Mouse (Mus musculus): ENCODE measurements around the gene Ppp1r15a. TPM values are rescaled to one million over a fixed set of nuclear protein-coding genes. Genes with fewer than 3 reads are reported as not detected.
A peak's percentile ranks its signal among the peaks of the same experiment; 100 is the strongest.
"Not testable (repeated sequence)": the region's sequence is repeated elsewhere in the genome, so short reads cannot be mapped to it uniquely, and the experiment has no call there.

Gene Ppp1r15a
- total RNA-seq, 1 experiment from 2014 or later = 291 TPM

- ATAC-seq (replicated peaks in 1 of 2; ENCODE audit: insufficient read depth in 1 of 2, low FRiP score in 2 of 2, low TSS enrichment in 1 of 2, low read depth in 1 of 2, poor library complexity in 2 of 2, severe bottlenecking in 2 of 2) = peak; percentile 80 to 81
Observed at GRCm38 (mm10) chr7:45555787-45556186, 29.7 kb upstream of the Ppp1r15a start.

GRCm38 (mm10) chr7:45554744-45555143 is 28.7 kb upstream of the Ppp1r15a start, which contains the start of gene Hsd17b14:
Gene Hsd17b14, plus strand, starts transcription at chr7:45554893.
- no peak for ATAC-seq (replicated peaks in 1 of 2; ENCODE audit: insufficient read depth in 1 of 2, low FRiP score in 2 of 2, low TSS enrichment in 1 of 2, low read depth in 1 of 2, poor library complexity in 2 of 2, severe bottlenecking in 2 of 2)

GRCm38 (mm10) chr7:45553990-45554389 is 27.9 kb upstream of the Ppp1r15a start:
- ATAC-seq (replicated peaks in 1 of 2; ENCODE audit: insufficient read depth in 1 of 2, low FRiP score in 2 of 2, low TSS enrichment in 1 of 2, low read depth in 1 of 2, poor library complexity in 2 of 2, severe bottlenecking in 2 of 2) = no peak

GRCm38 (mm10) chr7:45553519-45553918 is 27.5 kb upstream of the Ppp1r15a start:
- no peak for ATAC-seq (replicated peaks in 1 of 2; ENCODE audit: insufficient read depth in 1 of 2, low FRiP score in 2 of 2, low TSS enrichment in 1 of 2, low read depth in 1 of 2, poor library complexity in 2 of 2, severe bottlenecking in 2 of 2)

- no peak for ATAC-seq (replicated peaks in 1 of 2; ENCODE audit: insufficient read depth in 1 of 2, low FRiP score in 2 of 2, low TSS enrichment in 1 of 2, low read depth in 1 of 2, poor library complexity in 2 of 2, severe bottlenecking in 2 of 2)
Observed at GRCm38 (mm10) chr7:45551512-45551883, 25.4 kb upstream of the Ppp1r15a start.

DNA sequence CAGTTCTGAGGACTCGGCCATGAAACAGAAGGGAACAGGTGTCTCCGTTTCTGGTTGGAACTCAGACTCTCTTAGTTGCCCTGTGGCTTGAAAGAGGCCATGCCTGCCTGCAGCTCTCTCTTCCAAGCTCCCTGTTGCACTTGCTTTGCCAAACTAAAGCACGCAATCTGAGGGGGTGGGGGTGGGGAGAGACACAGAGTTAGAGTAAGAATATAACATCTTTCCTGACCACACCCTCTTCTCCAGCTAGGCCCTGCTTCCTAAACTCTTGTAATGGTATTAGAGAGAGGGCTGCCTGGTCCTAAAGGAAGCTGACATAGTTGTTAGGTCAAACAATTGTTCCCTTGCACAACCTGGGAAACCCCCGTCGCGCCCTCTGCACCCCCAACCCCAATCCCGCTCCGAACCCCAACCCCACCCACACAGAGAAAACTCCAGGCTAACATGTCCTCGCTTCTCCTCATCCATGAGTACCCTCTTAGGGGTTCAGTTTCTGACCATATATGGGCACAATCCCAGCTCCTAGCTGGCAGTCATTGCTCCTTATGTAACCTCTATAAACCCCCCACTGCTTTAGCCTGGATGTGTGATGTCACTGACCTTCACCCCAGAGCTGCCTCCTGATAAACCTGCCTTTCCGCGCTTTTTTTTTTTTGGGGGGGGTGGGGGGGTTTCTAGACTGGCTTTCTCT is 24.9 kb upstream of the Ppp1r15a start:
- no peak for ATAC-seq (replicated peaks in 1 of 2; ENCODE audit: insufficient read depth in 1 of 2, low FRiP score in 2 of 2, low TSS enrichment in 1 of 2, low read depth in 1 of 2, poor library complexity in 2 of 2, severe bottlenecking in 2 of 2)

DNA sequence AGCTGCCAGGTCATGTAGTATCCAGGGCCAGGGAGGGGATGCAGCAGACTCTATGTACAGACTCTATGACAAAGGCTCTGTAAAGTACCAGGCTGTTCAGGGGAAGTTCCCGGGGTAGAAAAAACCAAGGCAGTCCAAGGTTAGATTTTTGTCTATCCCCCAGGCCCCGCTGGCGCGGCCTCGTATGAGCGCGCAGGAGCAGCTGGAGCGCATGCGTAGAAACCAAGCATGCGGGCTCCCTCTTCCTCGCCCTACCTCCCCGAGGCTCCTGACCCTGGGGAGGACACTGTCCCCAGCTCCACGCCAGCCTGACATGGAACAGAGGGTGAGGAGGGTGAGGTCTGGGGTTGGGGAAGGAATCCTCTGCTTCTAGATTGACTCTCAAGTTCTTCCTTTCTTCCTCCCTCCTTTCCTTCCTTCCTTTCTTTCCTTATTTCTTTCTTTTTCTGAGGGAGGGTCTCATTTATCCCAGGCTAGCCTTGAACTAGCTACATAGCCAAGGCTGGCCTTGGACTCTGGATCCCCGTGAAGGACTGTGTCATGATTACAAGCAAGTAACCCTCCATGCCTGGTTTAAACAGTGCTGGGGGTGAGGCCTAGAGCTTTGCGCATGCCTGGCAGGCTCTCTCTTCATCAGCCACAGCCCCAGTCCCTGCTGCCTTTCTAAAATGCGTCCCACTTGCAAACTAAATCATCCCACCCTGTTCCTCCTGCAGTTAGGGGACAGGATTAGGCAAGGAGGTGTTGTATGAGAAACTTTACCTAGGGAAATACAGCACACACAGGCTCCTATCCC is 23.8 kb upstream of the Ppp1r15a start:
- ATAC-seq (replicated peaks in 1 of 2; ENCODE audit: insufficient read depth in 1 of 2, low FRiP score in 2 of 2, low TSS enrichment in 1 of 2, low read depth in 1 of 2, poor library complexity in 2 of 2, severe bottlenecking in 2 of 2) = no peak

- no peak for ATAC-seq (replicated peaks in 1 of 2; ENCODE audit: insufficient read depth in 1 of 2, low FRiP score in 2 of 2, low TSS enrichment in 1 of 2, low read depth in 1 of 2, poor library complexity in 2 of 2, severe bottlenecking in 2 of 2)
Observed at GRCm38 (mm10) chr7:45544525-45544924, 18.5 kb upstream of the Ppp1r15a start.

DNA sequence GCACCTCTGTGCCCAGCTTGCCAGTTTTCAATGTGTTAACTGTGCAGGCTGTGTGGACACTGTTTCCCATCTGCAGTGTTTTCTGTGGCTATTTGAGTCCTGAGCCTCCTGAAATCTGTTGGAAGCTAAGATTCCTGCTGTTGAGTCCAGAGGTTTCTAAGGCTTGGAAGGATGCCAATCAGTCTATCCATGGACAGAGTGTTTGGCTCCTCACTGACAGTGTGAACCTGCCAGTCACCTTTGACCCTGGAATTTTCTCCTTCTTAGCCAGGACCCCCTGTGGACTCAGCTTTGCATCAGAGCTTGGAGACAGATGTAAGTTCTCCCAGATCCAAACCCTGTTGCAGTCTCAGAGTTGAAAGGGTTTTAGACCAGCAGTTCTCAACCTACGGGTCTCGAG is 14.1 kb upstream of the Ppp1r15a start:
- no peak for ATAC-seq (replicated peaks in 1 of 2; ENCODE audit: insufficient read depth in 1 of 2, low FRiP score in 2 of 2, low TSS enrichment in 1 of 2, low read depth in 1 of 2, poor library complexity in 2 of 2, severe bottlenecking in 2 of 2)

DNA sequence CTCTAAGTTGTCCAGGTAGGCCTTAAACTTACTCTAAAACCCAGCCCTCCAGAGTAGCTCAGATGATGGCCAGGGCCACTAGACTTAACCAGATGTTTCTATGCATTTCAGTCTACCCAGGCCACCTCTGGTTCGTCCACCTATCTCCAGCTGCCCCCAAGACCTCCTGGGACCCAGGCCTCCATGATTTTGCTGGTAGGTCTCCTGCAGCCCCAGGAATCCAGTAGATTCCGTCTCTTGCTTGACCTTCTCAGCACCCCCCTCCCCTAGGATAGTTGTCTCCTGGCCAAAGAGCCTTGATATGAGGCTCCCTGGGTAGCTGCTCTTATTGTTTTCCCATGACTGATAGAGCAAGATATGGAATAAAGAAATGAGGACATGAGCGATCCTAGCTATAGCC is 13.0 kb upstream of the Ppp1r15a start:
- no peak for ATAC-seq (replicated peaks in 1 of 2; ENCODE audit: insufficient read depth in 1 of 2, low FRiP score in 2 of 2, low TSS enrichment in 1 of 2, low read depth in 1 of 2, poor library complexity in 2 of 2, severe bottlenecking in 2 of 2)

DNA sequence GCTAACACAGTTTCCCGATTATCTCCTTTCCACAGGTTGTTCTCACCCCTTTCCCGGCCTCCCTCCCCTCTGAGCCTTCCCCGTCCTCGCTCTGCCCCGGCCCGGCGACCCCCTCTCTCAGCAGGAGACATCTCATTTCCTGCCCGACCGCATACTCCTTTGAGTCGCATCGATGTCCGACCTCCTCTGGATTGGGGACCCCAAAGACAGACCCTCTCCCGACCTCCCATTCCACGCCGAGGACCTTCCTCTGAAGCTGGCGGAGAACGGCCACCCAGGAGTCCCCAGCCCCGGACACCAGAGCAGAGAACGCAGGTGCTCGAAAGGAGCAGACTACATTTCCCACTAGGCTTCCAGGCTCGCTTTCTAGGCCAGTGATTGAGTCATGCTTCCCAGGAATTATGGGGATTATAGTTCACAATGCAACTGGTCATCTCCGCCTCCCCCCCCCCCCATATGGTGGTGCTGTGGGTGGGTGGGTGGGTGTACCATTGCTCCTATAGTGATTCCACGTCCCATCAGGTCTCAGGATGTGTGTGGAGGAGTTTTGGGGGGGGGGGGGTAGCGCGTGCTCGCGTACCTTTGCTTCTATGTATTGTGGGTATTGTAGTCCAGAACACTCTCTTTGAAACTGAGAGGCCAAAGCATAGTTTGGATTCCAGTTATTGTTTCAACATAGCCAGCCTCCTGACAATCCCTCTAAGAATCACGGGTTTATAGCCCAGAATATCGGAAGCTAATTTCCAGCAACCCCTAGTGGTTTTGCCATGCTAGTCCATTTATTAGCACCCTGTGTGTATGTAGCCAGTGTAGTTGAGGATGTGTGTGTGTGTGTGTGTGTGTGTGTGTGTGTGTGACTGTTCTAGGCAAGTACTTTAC is 12.3 kb upstream of the Ppp1r15a start:
- ATAC-seq (replicated peaks in 1 of 2; ENCODE audit: insufficient read depth in 1 of 2, low FRiP score in 2 of 2, low TSS enrichment in 1 of 2, low read depth in 1 of 2, poor library complexity in 2 of 2, severe bottlenecking in 2 of 2) = peak; percentile 32 to 51; a peak in 3 of 4 replicates

DNA sequence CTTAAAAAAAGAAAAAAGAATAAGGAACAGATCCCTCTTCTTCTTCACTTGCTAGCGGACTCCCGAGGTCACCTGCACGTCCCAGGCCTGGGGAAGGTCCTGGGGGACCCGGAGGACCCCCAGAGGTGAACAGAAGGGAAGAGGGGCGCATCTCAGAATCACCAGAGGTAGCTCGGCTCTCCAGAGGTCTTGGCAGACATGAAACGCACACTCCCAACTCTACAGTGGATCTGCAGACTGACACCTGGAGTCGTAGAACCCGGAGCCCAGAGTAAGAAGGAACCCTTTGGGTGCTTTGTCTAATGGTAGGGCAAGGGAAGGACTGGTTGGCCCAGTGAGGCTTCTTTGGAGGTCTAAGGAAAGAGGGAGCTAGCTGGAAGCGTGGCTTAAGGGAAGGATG is 11.5 kb upstream of the Ppp1r15a start:
- ATAC-seq (replicated peaks in 1 of 2; ENCODE audit: insufficient read depth in 1 of 2, low FRiP score in 2 of 2, low TSS enrichment in 1 of 2, low read depth in 1 of 2, poor library complexity in 2 of 2, severe bottlenecking in 2 of 2) = no peak

GRCm38 (mm10) chr7:45535676-45536075 is 9.6 kb upstream of the Ppp1r15a start:
- no peak for ATAC-seq (replicated peaks in 1 of 2; ENCODE audit: insufficient read depth in 1 of 2, low FRiP score in 2 of 2, low TSS enrichment in 1 of 2, low read depth in 1 of 2, poor library complexity in 2 of 2, severe bottlenecking in 2 of 2)

- no peak for ATAC-seq (replicated peaks in 1 of 2; ENCODE audit: insufficient read depth in 1 of 2, low FRiP score in 2 of 2, low TSS enrichment in 1 of 2, low read depth in 1 of 2, poor library complexity in 2 of 2, severe bottlenecking in 2 of 2)
Observed at GRCm38 (mm10) chr7:45530643-45531042, 4.6 kb upstream of the Ppp1r15a start.

DNA sequence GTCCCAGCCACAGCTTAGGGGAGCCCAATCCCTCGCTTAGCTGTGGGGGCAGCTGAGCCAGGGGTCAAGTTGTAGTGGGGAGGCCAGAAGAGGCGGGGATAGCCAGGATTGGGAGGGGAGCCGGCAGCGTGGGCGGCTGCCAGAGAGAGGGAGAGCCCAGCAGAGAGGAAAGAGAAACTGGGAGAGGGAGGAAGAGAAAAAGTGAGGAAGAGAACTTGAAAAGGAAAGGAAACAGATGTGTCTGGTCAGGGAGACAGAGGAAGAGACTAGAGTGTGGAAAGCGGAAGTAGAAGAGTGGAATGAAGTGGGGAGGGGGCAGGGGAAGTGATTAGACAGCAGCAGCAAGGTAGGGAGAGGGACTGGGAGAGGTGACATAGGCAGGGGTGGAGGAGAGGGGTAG is 3.4 kb upstream of the Ppp1r15a start:
- ATAC-seq (replicated peaks in 1 of 2; ENCODE audit: insufficient read depth in 1 of 2, low FRiP score in 2 of 2, low TSS enrichment in 1 of 2, low read depth in 1 of 2, poor library complexity in 2 of 2, severe bottlenecking in 2 of 2) = peak in 1 of 2 experiments; percentile 8; a peak in 1 of 4 replicates

- ATAC-seq (replicated peaks in 1 of 2; ENCODE audit: insufficient read depth in 1 of 2, low FRiP score in 2 of 2, low TSS enrichment in 1 of 2, low read depth in 1 of 2, poor library complexity in 2 of 2, severe bottlenecking in 2 of 2) = not testable (repeated sequence)
Observed at GRCm38 (mm10) chr7:45527169-45527568, 1.1 kb upstream of the Ppp1r15a start.

DNA sequence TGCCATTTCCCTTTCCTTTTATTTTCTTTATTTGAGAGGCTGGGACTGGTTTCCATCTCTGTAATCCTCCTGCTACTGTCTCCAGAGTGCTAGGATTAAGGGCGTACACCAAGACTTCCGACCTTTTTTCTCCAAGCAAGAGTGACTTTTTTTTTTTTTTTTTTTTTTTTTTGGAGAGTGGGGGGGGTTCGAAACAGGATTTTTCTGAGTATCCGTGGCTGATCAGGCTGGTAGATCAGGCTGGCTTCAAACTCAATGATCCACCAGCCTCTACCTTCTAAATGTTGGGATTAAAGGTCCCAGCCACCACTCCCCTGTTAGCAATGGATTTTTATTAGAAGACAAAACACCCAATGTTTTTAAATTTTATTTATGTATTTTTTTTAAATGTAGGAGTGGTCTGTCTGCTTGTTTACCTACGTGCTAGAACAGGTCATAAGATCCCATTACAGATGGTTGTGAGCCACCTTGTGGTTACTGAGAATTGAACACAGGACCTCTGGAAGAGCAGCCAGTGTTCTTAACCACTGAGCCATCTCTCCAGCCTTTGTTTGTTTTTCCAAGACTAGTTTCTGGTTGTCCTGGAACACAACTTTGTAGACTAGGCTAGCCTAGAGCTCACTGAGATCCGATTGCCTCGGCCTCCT is 529 bp upstream of the Ppp1r15a start:
- no peak for ATAC-seq (replicated peaks in 1 of 2; ENCODE audit: insufficient read depth in 1 of 2, low FRiP score in 2 of 2, low TSS enrichment in 1 of 2, low read depth in 1 of 2, poor library complexity in 2 of 2, severe bottlenecking in 2 of 2)

Data from hematopoietic stem cell, adult 5-6 weeks (primary cell).